Mouse (Mus musculus) cortical plate, adult 2 months (tissue): Measurements from ENCODE around the gene Asrgl1.

Source experiments
- CTCF ChIP-seq: fragments of 200-500 bp; IDR thresholded peaks from 2 replicates; pipeline ENCODE4 v1.5.1; 2011; ENCODE audit warnings: mild to moderate bottlenecking, control low read depth, low read length; ENCODE audit not compliant: insufficient read depth; ENCODE audit errors: extremely low read depth
- POLR2A ChIP-seq: fragments of 200-500 bp; IDR thresholded peaks from 2 replicates; pipeline ENCODE4 v1.6.1; 2011; ENCODE audit warnings: mild to moderate bottlenecking, low read length, control low read depth; ENCODE audit not compliant: insufficient read depth; ENCODE audit errors: extremely low read depth

DNA sequence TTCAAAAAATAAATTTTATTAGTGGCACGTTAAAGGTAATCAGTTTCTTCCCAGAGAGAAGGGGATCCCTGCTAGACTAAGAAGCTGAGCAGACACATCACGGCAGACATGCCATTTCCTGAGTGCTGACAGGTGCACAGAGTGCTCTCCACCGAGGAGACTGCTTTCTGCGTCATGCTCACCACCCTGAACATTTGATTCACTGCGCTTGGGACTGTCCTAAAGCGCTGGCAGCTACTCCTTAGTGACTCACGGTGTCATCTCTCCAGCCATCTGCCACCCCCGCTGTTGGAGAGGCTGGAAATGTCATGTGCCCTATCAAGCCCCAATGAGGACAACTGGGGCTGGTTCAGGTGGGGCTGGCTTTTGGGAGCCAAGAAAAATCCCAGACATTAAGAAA is 23.4 kb downstream of the Asrgl1 start:
- no peak for TF ChIP-seq CTCF
- TF ChIP-seq POLR2A = no peak
